Mouse (Mus musculus) WW6 (cell line): Measurements from ENCODE around the gene Nav2.

Experiments
- DNase-seq: peaks from one replicate; pipeline ENCODE4 v3.0.0-alpha.2; 2013; ENCODE audit warnings: low read depth, low spot score

Gene Nav2

DNA sequence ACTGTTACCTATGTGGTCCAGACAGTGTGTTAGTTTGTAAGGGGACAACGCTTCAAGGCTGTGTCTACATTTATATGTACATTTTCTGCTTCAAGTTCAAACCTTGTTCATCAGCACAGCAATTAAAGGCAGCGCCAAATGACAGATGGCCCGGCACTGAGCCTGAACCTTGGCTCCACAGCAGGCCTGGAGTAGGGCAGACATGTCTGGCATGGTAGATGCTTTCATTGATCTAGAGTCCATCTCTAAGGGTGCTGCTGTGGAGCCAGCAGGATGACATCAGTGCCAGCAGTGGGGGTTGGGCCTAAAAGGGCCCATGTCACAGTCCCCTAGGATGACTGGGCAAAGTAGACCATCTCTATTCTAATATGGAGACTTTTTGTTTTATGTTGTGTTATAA is 186.0 kb downstream of the Nav2 start:
- DNase-seq = no peak

DNA sequence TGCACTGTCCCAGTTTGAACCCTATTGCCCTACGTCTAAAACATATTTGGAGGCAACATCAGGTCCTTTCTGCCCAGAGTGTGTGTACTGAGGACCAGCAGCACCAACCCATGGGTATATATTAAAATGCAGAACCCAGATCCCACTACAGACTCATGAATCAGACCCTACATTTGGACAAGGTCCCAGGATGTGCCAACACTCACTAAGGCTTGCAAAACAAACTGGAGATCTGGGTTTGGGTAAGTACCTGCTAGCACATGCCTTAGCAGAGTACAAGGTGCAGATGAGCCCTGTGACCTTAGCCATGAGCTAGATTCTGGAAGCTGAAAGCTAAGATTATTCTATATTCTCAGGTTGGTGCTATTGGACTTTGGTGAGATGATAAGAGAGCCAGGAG is 192.8 kb downstream of the Nav2 start:
- DNase-seq = no peak

DNA sequence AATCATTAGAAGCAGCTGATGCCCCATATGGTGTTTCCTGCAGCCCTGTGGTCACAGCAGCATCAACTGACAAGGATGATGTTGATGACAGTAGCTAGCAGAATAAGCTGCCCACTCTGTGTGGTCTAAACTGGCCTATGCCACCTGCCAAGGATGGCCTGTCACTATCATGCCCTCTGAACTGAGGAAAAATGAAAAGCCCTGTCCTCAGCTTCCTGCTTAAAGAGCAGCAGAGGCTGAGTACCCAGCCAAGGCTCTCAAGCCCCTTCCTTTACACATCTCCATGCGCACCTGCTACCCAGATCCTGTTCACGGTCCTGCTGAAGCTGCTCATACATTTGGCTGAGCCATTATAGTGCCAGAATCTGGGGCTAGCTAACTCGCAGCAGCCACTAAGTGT is 193.7 kb downstream of the Nav2 start:
- no peak for DNase-seq

DNA sequence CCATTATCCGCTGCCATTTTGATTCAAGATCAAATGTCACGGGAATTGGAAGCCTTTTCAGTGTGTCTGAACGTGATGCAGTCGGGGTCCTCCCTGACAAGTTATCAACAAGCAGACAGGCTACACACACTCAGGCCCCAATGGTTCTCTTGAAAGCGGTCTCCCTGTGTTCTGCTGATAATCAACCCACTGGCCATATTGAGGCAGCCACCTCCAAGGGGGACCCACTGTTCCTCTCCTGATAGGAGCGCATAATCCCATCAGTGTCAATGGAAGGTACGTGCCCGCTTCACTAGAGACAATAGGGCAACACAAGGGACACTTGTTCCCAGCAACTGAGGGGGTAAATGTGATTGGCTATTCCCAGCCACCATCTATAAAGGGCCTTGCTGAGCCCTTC is 195.9 kb downstream of the Nav2 start:
- no peak for DNase-seq

DNA sequence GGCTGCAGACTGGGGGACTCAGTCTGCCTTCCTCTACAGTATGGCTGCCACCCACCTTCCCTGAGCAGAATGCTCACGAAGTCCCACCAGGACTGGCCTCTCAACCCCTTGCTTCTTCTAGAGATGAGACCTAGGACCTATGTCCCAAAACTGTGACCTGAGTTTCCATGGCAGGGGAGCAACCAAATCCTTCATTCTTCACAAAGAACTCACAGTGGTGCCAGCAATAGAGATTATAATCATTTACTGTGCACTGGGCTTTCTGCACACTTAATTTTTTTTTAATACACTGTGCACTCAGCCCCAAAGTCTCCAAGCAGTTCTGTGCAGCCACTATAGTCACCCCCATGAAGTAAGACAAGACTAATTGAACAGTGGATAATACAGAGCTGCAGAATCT is 196.3 kb downstream of the Nav2 start:
- no peak for DNase-seq

DNA sequence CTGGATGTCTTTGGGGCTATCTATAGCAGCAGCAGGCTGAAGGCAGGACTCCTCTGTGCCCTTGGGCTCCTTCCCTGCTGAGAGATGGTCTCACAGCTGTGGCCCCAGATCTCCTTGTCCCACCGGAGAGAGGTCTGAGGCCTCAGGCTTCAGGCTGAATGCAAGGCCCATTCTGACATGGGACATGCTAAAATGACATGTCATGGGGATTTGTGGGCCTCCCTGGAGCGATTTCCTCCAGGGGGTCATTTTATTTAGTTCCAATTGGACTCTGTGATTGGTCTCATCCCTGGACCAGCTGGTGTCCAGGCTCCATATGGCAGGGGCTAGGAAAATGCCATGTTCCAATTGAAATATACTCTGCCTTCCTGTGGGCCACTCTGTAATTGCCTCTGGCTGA is 197.0 kb downstream of the Nav2 start:
- DNase-seq = no peak

DNA sequence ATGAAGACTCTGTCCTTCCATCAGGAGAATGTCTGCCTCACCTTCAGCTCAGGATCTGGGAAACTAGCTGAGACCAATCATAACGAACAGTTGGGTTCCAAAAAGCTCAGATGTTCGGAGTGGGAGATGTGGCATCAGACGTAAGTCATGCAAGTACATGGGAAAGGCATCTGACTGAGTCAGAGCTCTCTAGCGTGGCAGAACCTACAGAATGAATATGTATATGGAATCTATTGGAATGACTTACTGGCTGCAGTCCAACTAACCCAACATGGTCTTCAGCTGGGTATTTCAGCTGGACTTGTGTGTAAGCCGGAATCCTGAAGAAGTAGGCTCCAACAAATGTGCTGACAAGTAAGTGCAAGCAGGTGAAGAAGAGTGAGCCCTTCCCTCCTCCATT is 199.6 kb downstream of the Nav2 start:
- DNase-seq = no peak

DNA sequence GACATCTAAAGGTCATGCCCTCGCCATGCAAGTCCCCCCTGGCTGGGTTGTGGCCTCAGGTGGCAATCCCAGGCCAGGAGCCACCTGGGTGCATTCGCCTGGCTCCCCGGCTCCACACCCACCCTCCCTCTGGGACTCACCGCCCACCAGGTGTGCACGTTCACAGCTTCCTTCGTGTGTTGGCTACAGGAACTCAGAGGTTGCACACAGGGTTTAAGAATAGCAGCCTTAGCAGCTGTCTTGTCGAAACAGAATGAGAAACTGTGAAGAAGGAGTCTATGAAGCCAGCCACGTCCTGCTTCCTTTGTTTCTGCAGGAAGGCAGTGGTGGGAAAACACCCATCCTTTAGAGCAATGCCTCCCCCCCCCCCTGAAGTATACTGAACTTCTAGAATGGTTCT is 210.5 kb downstream of the Nav2 start:
- DNase-seq = no peak

DNA sequence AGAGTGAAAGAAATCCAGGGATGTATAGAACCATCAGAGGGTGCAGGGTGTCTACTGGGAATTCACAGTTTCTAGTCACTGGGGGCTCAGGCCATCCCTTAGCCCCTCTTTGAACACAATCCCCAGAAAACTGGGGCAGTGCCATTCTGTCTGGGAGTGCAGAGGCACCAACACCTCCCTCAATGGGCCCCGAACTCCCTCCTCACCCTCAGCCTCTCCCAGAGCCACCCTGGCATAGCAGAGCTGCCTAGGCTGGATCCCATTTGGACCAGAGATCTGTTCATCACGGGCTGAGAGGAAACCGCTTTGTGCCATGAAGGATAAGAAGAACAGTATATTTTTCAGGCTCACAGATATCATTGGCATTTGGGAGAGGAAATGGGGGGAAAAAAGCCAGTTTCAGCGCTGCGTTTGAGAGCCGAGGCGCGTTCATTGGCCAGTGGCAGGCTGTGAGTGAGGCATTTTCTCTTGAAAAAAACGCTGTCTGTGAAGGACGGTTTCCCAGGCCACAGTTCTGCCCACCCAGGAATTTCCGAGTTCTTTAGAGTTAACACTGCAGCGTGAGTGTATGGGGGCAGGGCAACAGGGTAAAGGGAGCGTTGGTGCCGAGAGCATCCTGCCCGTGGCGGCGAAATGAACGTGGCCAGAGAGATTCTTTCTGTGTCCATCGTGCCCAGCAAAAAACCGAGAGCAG is 211.4 kb downstream of the Nav2 start:
- DNase-seq = no peak

DNA sequence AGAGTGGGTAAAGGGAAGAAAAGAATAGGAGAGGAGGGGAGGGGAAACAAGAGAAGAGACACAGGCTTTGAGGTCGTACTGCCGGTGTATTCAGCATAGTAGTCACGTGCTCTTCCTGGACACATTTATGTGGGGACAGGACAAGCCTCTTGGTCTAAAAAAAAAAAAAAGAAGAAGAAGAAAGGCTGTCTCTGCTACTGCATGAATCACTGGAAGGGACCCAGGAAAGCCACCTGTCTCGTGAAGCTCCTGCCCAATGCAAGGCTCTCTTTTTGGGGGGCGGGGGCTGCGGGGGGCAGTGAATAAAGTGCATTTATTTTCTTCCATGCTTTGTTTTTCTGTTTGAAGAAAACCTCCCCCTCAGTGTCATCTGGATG is 212.0 kb downstream of the Nav2 start:
- no peak for DNase-seq

DNA sequence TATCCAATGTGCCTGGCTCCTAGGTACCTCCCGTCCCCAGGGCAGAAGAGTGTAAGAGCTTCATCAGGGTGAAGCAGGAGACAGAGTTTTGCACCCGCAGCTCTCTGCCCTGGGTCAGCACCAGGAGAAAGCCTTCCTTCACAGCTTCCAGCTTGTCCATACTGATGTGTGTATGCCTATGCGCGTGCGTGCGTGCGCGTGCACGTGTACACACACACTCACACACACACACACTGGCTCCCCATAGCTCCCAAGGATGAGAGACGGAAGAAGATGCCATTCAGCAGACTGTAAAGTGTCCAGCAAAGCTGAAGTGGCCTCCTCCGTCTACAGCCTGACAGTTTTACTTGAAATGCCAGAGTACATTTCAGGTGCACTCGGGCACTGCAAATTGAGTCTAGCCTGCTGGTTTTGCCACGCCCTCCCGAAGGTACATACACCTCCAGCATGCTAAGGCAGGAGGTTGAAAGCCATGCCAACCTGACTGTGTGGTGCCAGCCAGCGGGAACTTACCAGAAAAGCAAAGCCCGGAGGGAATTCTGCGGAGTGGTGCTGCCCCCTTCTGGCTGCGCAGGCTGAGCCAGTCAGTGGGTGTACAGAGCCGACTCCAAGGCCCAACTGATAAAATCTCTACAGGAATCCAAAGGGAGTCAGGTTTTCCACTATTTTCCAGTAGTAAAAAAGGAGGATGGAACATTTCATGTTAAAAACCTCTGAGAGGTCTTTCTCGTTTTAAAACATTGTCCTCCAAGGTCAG is 212.6 kb downstream of the Nav2 start:
- no peak for DNase-seq

DNA sequence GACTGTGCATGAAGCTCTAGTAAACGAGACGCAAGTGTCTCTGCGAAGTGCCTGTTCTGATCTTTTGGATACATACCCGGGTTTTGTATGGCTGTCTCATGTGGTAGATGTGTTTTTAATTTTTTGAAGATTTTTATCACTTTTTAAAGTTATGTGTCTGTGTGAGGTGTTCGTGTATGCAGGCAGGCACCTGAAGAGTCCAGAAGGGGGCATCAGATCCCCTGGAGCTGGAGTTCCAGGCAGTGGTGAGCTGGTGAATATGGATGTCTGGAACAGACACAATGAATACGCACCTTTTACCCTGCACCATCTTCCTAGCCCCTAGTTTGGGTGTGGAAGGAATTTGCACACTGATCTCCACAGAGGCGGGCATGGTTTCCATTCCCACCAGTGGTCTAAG is 214.0 kb downstream of the Nav2 start:
- DNase-seq = no peak

DNA sequence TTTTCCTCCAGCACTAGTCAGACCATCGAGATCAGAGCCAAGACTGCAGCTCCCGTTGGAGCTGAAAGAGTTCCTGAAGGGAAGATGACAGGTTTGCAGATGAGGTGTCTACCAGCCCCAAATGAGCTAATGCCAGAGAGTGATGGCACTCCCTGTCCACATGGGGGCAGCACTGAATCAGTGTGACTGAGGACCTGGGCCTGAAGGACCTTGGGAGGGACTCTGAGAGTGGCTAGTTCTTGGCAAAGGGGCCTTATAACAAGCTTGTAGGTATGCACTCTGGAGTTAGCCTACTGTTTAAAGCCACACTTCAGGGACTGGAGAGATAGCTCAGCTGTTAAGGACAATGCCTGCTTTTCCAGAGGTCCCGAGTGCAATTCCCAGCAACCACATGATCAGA is 217.0 kb downstream of the Nav2 start:
- DNase-seq = no peak

DNA sequence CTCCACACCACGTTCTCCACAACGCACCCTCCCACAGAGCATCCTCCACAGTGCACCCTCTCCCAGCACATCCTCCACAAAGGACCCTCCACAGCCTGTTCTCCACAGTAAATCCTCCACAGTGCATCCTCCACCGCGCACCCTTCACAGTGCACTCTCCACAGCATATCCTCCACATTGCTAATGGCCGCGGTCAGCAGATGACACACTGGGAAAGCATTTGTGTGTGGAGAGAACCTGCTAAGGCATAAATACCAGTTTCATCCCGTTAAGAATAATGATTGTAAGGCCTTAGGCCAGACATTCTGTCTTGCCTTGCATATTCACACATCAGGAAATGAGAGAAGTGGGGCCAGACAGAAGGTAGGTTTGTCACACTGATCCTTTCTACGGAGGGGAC is 219.7 kb downstream of the Nav2 start:
- DNase-seq = no peak

DNA sequence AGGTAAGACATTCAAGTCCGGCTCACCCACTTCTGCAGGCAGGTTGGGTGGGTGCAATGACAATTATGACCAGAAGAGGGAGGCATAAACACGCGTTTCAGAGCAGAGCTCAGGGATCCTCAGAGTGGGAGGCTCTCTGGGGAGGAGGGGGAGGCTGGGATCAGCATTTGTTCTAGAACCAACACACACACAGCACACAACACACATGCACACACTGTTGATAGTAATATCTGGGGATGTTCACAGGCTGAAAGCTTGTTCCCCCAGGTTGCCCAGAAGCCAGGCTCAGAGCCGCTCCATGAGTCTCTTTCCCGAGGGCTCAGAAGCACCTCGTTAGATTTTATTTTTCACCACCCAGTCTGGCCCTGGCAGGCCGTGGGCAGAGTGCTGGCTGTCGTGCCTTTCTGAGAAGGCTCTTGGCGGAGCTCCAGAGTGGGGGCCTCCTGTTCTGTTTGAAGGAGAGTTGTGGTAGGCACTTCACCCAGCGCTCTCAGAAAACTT is 224.4 kb downstream of the Nav2 start:
- peak; percentile 38 for DNase-seq

DNA sequence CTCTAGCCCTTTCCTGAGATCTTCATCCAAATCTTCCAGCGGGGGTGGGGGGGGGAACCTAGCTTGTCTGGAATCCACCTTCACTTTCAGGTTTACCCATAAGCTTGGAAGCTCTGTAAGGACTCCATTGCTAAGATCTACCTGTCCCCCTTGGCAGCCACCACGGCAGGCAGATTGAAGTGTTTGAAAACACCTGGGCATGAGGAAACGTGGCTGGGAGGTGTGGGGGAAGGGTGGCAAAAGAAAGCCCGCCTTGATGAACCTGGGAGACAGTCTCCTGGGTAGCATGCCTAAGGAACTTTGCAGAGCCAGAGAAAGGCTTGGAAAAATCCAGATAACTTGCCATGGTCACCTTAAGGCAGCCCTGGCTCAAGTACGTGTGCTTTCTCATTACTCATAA is 225.9 kb downstream of the Nav2 start:
- no peak for DNase-seq

DNA sequence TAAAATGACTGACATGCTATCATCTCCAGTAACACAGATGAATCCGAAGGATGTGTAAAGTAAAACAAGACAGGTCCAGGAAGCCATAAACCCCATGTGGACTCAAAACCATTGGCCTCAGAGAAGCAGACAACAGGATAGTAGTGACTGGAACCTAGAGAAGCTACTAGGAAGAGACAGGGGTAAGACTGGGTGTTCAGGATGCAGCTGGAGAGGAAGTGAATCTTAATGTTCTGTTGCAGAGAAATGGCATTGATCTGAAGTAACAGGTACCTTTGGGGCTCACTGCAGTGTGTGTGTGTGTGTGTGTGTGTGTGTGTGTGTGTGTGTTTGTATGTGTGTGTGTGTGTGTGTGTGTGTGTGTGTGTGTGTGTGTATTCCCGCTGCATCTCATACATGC is 231.2 kb downstream of the Nav2 start:
- DNase-seq = no peak

DNA sequence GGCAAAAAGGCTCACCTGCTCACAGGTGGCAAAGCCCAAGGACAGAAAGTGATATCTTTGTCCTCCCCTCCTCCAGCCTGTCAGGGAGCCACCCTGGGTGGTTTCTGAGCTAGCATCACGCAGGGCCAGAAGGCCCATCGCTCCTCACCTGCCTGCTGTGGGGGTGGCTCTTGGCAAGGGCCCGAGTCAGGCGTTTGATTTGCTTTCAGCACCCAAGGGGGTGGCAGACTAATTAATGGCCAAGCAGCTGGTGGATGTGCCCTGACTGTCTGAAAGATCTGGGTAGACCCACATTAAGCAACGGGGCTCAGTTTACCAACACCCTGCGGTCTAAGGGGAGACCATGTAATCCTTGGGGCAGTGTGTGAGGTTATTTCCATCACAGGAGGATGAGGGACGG is 235.4 kb downstream of the Nav2 start:
- no peak for DNase-seq

DNA sequence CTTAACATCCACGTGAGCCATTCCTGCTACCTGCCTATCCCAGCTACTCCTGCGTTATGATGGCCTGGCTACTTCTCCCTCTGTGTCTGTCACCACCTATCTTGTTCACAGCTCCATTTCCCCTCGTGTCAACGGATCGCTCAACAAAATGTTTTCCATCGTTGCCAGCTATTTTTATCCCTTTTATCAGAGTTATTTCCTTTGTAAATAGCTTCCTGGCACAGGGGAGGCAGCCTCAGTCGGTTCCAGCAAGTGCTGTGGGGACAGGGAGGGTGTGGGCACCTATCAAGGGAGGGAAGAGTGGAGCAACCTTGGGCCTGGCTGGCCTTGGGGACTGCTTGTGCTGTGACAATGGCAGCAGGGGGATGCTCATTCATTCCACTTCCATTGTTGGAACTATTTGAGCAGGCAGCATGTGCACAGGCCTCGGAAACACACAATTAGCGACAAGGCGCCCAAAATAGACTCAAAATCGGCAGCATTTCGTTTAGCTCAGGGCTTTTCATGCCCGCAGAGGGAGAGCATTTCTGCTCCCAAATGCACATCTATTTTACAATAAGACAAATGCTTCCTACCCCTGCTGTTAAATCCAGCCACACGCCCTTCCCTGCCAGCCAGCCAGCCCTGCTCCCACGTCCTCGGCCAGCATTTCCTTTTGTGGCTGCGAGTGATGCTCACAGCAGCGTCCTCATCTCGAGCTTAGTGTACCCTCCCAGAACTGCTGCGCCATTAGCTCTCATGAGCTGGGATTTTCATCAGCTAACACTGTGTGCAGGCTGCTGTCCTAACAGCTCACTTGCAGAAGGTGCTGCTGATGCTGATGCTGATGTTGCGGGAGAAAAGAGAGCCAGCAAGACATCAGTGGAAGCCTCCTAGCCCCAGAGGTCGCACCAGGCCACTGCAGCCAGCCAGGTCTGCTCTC is 237.5 kb downstream of the Nav2 start:
- no peak for DNase-seq

DNA sequence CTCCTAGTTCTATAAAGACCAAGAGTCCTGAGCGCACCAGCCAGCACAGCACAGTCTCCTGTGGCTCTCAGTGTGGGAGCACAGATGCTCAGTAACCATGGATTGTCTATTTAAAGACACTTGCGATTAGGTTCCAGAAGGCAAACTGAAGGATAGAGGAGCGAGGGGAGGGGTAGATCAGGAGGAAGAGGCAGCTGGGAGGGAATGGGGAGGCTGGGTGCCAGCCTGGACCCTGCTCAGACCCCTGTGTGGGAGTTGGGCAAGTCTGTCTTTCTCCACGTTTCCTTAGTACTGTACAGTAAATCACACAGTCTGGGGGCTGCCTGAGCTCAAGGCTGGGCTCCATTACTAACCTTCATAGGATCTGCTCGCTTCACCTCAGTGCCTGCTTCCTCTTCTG is 243.8 kb downstream of the Nav2 start:
- no peak for DNase-seq

DNA sequence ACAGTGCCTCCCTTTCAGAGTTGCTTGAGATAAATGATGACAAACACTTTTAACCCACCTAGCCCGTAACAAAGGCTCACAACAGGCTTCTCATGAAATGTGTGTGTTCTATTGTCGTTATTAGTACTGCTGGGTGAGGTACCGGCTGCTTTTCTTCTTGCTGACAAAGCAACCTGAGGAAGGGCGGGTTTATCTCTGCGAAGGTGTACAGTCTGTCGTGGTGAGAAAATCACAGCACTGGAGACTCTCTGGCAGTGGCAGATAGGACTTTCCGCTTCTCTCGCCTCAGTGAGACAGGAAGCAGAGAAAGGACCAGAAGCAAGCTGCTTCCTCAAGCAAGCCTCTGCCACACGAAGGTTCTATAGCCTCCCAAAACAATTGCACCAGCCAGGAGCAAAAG is 244.2 kb downstream of the Nav2 start:
- DNase-seq = no peak

DNA sequence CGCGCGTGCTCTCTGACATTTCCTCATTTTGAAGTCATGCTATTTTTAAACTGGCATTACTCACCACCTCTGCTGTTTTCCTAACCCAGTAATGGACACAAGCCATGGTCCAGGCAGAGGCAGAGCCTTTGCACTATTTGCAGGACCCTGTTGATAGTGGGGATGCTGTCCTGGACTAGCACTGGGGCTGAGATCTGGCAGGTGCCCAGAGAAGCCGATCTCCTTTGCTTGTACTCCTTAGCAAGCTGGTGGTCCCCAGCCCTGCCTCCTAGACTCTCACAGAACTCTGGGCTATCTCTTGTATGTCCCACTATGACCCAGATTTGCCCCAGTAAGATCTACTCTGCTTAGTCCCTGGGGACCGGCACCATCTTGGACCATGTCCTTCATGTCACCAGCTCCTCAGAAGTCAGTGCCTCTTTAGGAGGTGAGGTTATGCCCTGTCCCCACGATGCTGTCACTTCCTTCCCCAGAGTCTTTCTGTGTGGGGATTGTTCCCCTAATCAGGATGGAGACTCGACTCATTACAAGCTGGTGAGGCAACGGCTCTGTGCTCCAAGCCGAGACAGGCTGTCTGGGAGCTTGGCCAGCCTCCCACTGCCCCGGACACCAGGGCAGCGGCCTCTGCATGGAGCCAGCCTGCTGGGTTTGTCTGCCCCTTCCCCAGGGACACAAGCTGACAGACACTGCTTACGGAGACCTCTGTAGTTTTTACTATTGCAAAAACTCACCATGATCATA is 250.3 kb downstream of the Nav2 start:
- no peak for DNase-seq
